Mouse (Mus musculus) E14TG2a.4 (cell line): Measurements from ENCODE around the gene Scfd2.

Source experiments
- CTCF ChIP-seq: conservative IDR thresholded peaks from 2 replicates; pipeline ENCODE4 v1.5.1; 2014; ENCODE audit warnings: low read length
- NANOG ChIP-seq: IDR thresholded peaks from 2 replicates; pipeline ENCODE4 v1.6.1; 2014; ENCODE audit warnings: borderline replicate concordance, low read length, mixed read lengths

- TF ChIP-seq CTCF (peak; percentile 93), NANOG (no peak)
Measured at GRCm38 (mm10) chr5:74311200-74311825, 220.2 kb downstream of the Scfd2 start.
